31 mouse cellular contexts compared by ENCODE assay signal in genomic region chr19:57354050-57354449, GRCm38 (mm10).
"Had no signal": no experiment of that assay in that cellular context is flagged by ENCODE, and none has a peak within 500 bp of the region (broad histone marks: within the 10 kb centered on the region; RNA-seq: fewer than 3 reads in every experiment).

No protein-coding gene starts in this region.

- H3K4me3 ChIP-seq: heart, embryonic 12.5 days; heart, embryonic 13.5 days; heart, embryonic 15.5 days; hindbrain, embryonic 10.5 days; hindbrain, embryonic 12.5 days; hindbrain, embryonic 13.5 days; hindbrain, embryonic 15.5 days; intestine, embryonic 15.5 days; layer of hippocampus, adult 2 months; left cerebral cortex, adult 2 months had no signal

- H3K9me3 ChIP-seq: heart, embryonic 12.5 days; heart, embryonic 13.5 days; heart, embryonic 15.5 days; hindbrain, embryonic 10.5 days; hindbrain, embryonic 12.5 days; hindbrain, embryonic 13.5 days; hindbrain, embryonic 15.5 days; intestine, embryonic 15.5 days had no signal

- H3K27me3 ChIP-seq: heart, embryonic 12.5 days; heart, embryonic 13.5 days; heart, embryonic 15.5 days; hindbrain, embryonic 12.5 days; hindbrain, embryonic 13.5 days; hindbrain, embryonic 15.5 days; intestine, embryonic 15.5 days had no signal

- H3K36me3 ChIP-seq: heart, embryonic 12.5 days; heart, embryonic 13.5 days; heart, embryonic 15.5 days; hindbrain, embryonic 10.5 days; hindbrain, embryonic 12.5 days; hindbrain, embryonic 13.5 days; hindbrain, embryonic 15.5 days; intestine, embryonic 15.5 days had no signal

- ATAC-seq: hindbrain, embryonic 16.5 days; hindbrain, postnatal 0 days; inflammation-experienced regulatory T-cells, adult 6 months; intestine, embryonic 15.5 days; intestine, embryonic 16.5 days; intestine, postnatal 0 days had no signal

- H3K27ac ChIP-seq: heart, embryonic 13.5 days; hindbrain, embryonic 10.5 days; hindbrain, embryonic 12.5 days; hindbrain, embryonic 13.5 days; hindbrain, embryonic 14.5 days; hindbrain, embryonic 15.5 days; hindbrain, postnatal 0 days; intestine, embryonic 15.5 days; layer of hippocampus, adult 2 months; left cerebral cortex, adult 2 months had no signal

- H3K9ac ChIP-seq: heart, embryonic 12.5 days; heart, embryonic 13.5 days; heart, embryonic 15.5 days; hindbrain, embryonic 12.5 days; hindbrain, embryonic 13.5 days; hindbrain, embryonic 14.5 days; hindbrain, embryonic 15.5 days; intestine, embryonic 15.5 days had no signal

- DNase-seq: heart, postnatal 10 days; heart, postnatal 14 days; heart, postnatal 36 days; heart, postnatal 4 days; kidney, adult 11 months; kidney, adult 18-20 months; kidney, adult 2 months; kidney, adult 8-10 months; kidney, adult 9 months; kidney, postnatal 10 days; kidney, postnatal 14 days; kidney, postnatal 36 days; kidney, postnatal 4 days; layer of hippocampus, adult 9-11 months; layer of hippocampus, postnatal 36 days had no signal

- H3K4me2 ChIP-seq: heart, embryonic 12.5 days; heart, embryonic 13.5 days; heart, embryonic 15.5 days; hindbrain, embryonic 12.5 days; hindbrain, embryonic 13.5 days; hindbrain, embryonic 14.5 days; hindbrain, embryonic 15.5 days; intestine, embryonic 15.5 days had no signal
